Mouse (Mus musculus) thymus, postnatal 10 days (tissue): ENCODE results near the gene Rnf167.
A peak's percentile ranks its signal among the peaks of the same experiment; 100 is the strongest.

Source experiments
- DNase-seq, 2 experiments: peaks; one replicate each; pipeline ENCODE4 v3.0.0; 2021; ENCODE audit warnings: low spot score in 2 of 2

Rnf167 gene

DNA sequence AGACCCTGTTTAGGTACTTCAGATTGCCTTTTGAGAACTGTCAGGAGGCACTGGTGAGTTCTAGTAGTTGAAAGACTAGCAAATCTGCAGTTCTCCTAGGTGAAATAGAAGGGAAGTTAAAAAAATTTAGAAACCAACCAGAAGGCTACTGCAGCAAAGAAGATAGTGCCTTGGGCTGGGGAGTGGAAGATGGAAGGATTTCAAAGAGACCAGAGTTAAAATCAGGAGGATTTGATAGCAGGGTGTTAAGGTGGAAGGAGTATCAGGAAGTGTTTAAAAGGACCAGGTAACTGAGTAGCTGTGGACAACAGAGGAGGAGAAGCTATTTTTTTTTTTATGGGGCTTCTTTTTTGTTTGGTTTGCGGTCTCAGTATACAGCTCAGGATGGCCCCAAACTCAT is 9.3 kb upstream of the Rnf167 start:
- DNase-seq: no peak

DNA sequence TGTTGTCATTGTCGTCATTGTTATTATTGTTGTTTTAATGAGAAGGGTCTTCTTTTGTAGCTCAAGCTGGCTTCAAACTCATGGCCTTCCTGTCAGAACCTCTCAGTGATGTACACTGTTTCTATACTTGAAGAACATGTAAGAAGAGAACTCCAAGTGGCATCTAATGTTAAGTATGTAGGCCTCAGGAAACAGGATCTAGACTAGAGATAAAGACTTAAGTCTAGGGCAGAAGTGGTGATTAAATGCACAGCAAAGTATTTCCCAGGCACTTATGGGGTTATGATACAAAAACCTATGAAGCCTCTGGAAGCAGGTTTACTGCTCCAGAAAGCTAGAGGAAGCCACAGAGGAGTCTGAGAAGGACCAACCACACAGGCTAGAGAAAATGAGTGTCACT is 8.7 kb upstream of the Rnf167 start:
- no peak for DNase-seq

DNA sequence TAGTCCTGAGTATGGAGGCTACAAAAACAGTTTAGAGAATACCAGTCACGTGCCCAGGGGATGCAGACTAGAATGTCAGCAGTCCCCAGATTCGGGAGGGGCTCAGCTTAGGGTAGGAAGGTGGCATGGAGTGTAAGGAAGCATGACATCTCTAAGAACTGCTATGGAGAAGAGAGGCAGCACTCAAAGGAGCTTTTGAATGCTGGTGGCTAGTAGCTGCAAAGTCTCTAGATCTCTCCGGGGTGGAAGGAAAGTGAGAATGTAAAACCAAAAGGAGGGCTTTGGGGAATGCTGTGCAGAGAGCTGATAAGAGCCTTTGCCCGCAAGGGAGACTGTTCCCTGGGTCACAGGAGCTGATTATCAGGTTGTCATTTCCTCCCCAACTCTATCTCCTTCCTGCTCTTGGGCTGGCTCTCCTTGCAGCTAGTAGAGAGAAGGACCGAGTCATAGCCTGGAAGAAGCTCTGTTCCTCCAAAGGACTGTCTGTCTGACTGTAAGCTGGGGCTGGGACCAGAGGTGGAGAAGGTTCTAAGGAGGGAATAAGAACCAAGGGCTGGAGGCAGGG is 8.2 kb upstream of the Rnf167 start, which contains the start of gene Gp1ba:
TSS of gene Gp1ba (plus strand) at position 409 of the 565 bp plus-strand sequence.
- no peak for DNase-seq

DNA sequence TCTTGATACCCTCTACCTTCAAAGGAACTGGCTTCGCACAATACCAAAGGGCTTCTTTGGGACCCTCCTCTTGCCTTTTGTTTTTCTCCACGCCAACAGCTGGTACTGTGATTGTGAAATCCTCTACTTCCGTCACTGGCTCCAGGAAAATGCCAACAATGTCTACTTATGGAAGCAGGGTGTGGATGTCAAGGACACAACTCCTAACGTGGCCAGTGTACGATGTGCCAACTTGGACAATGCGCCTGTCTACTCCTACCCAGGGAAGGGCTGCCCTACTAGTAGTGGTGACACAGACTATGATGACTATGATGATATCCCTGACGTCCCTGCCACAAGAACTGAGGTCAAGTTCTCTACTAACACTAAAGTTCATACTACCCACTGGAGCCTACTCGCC is 7.1 kb upstream of the Rnf167 start:
- no peak for DNase-seq

DNA sequence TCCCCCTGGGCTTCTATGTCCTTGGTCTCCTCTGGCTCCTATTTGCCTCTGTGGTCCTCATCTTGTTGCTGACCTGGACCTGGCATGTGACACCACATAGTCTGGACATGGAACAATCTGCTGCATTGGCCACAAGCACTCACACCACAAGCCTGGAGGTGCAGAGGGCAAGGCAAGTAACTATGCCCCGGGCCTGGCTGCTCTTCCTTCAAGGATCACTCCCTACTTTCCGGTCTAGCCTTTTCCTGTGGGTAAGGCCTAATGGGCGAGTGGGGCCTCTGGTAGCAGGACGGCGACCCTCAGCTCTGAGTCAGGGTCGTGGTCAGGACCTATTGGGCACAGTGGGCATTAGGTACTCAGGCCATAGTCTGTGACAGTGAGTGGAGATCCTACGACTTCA is 5.8 kb upstream of the Rnf167 start:
- DNase-seq: no peak

DNA sequence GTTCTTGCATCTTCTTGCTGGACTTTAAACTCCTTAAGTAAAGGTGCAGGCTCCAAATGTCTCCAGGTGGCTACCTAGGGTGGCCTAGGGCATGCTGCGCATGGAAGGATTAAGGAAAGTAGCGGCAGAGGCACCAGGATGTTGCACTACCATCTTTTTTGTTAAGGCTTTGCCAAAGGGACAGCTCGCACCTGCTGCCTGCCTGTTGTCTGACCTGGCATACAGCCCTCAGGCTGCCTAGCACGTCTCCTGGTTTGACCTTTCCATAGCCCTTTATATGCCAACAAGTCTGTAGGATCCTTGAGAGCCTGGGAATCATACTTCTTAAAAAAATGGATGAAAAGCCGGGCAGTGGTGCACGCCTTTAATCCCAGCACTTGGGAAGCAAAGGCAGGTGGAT is 4.0 kb upstream of the Rnf167 start:
- DNase-seq: no peak

DNA sequence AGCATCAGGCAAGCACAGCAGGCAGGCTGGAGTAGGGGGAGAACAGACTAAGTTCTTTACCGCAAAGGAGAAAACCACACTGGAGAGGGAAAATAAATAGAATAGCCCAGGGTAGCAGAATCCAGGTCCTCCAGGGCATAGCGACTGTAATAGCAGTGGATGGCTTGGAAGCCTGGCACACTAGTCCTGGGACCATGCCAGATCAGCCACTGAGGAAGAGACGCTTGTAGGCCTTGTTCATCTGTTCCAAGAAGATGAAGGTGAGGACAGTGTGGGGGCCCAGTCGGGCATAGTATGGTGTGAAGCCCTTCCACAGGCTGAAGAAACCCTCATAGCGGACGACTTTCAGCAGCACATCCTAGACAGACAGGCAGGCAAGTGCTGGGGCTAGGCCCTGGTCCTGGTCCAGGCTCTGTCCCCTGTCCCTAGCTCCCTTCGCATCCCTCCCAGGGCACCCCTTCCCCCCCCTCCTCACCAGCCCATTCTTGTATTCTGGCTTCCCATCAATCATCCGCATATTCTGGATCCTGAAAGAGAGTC is 2.4 kb upstream of the Rnf167 start:
- no peak for DNase-seq

DNA sequence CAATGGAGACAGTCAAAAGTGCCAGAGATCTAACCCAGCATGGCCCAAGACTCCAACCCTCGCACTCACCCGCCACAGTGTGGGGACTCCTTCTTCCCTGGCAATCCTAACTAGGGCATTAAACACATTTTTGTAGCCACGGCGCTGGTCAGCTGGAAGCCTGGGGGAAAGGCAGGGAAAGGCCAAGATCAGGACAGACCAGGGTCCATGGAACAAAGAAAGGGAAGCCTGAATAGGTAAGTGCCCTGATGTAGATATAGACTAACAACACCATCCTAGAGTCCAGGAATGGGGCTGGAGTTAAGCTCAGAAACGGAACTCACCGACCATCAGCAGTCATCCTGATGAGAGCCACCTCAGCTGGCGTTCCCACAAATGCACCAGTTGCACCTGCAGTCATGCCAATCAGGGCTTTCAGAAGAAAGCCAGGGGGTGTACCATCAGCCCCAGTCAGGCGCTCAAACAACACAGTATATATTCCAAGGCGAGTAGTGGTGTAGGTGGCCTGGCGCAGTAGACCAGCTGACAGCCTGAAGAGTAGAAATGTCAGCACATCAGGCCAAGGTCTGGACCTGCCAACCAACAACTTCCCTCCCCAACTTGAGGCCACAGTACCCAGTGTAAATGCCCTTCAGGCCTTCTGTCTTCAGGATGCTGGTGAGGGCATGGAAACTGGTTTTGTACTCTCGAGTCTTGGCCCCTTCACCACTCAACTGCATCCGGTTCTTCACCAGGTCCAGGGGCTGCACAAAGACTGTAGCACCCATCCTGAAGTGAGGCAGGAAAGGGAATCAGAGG is 1.4 kb upstream of the Rnf167 start:
- DNase-seq: no peak

- DNase-seq: no peak
Measured at GRCm38 (mm10) chr11:70646259-70646555, 828 bp upstream of the Rnf167 start.

GRCm38 (mm10) chr11:70647716-70648420 is 833 bp downstream of the Rnf167 start:
- DNase-seq: peak; percentile 57 to 63

GRCm38 (mm10) chr11:70648512-70648911 is 1.5 kb downstream of the Rnf167 start:
- DNase-seq: no peak

- DNase-seq: no peak
Measured at GRCm38 (mm10) chr11:70649185-70649734, 2.2 kb downstream of the Rnf167 start.

- DNase-seq: peak; percentile 45
Measured at GRCm38 (mm10) chr11:70650322-70651175, 3.5 kb downstream of the Rnf167 start.

- DNase-seq: no peak
Measured at GRCm38 (mm10) chr11:70651391-70651790, 4.4 kb downstream of the Rnf167 start.

GRCm38 (mm10) chr11:70652029-70652883 is 5.2 kb downstream of the Rnf167 start:
- DNase-seq: peak; percentile 63 to 64

- DNase-seq: no peak
Measured at GRCm38 (mm10) chr11:70652884-70653344, 5.9 kb downstream of the Rnf167 start.

GRCm38 (mm10) chr11:70653345-70654197 is 6.5 kb downstream of the Rnf167 start:
- DNase-seq: peak; percentile 74 to 78

GRCm38 (mm10) chr11:70654198-70654922 is 7.3 kb downstream of the Rnf167 start, which contains the start of gene Pfn1:
TSS of gene Pfn1 (minus strand) at chr11:70654644.
- DNase-seq: peak; percentile 81 to 85
